Mouse (Mus musculus) liver, embryonic 11.5 days (tissue): Measurements from ENCODE around the gene Zfp69. TPM values are rescaled to one million over a fixed set of nuclear protein-coding genes. Genes with fewer than 3 reads are reported as not detected.

Experiments
- ATAC-seq: fragments of 200-750 bp; cut with Nextera tagmentation; replicated peaks from 2 replicates; pipeline ENCODE4 v1.8.0; 2017; ENCODE audit warnings: moderate number of reproducible peaks, mild to moderate bottlenecking, moderate TSS enrichment, moderate library complexity; ENCODE audit not compliant: low FRiP score
- DNase-seq: peaks from one replicate; pipeline ENCODE4 v3.0.0-alpha.2; 2017; ENCODE audit warnings: low spot score
- H3K27ac ChIP-seq: fragments of 300-500 bp; sonication (generic); 2 replicates; pipeline ENCODE4 v1.5.1; 2014; ENCODE audit warnings: mild to moderate bottlenecking, low read depth, low read length, control low read depth
- H3K27me3 ChIP-seq: fragments of 300-500 bp; sonication (generic); replicated peaks from 2 replicates; pipeline ENCODE4 v1.6.1; 2014; ENCODE audit warnings: low read length, mixed read lengths; ENCODE audit not compliant: control insufficient read depth, insufficient read depth
- H3K36me3 ChIP-seq: fragments of 300-500 bp; sonication (generic); 2 replicates; pipeline ENCODE4 v1.6.1; 2014; ENCODE audit warnings: mild to moderate bottlenecking, low read length, moderate library complexity, mixed read lengths; ENCODE audit not compliant: control insufficient read depth, insufficient read depth
- H3K4me1 ChIP-seq: fragments of 300-500 bp; sonication (generic); replicated peaks from 2 replicates; pipeline ENCODE4 v1.6.1; 2014; ENCODE audit warnings: low read length, mixed read lengths; ENCODE audit not compliant: control insufficient read depth, insufficient read depth
- H3K4me2 ChIP-seq: fragments of 300-500 bp; sonication (generic); 2 replicates; pipeline ENCODE4 v1.6.1; 2014; ENCODE audit warnings: mild to moderate bottlenecking, control low read depth, moderate library complexity
- H3K4me3 ChIP-seq: fragments of 300-500 bp; sonication (generic); 2 replicates; pipeline ENCODE4 v1.5.1; 2014; ENCODE audit warnings: low read depth, low read length, control low read depth
- H3K9ac ChIP-seq: fragments of 300-500 bp; sonication (generic); 2 replicates; pipeline ENCODE4 v1.6.1; 2014; ENCODE audit warnings: low read depth, low read length, control low read depth
- H3K9me3 ChIP-seq: fragments of 300-500 bp; sonication (generic); 2 replicates; pipeline ENCODE4 v1.6.1; 2016; ENCODE audit warnings: low read length, inconsistent platforms, mixed read lengths; ENCODE audit not compliant: control insufficient read depth
- WGBS: fragments of 180-500 bp; shearing (Covaris S2); extraction: QIAGEN DNeasy Blood & Tissue Kit; methylation state at CpG from one replicate; pipeline ENCODE4 v1.1.7; 2014; 5-methylcytosine and 5-hydroxymethylcytosine counted together
- polyA plus RNA-seq: library from polyadenylated mRNA; unstranded; fragments of >200 nt; fragmentation: Nextera tagmentation; extraction: Ambion mirVana; gene quantifications from 2 replicates; pipeline ENCODE4 v1.2.1, GENCODE M21; 2014

Zfp69 gene
- polyA plus RNA-seq, 1 experiment from 2014 or later: 5.6 TPM

DNA sequence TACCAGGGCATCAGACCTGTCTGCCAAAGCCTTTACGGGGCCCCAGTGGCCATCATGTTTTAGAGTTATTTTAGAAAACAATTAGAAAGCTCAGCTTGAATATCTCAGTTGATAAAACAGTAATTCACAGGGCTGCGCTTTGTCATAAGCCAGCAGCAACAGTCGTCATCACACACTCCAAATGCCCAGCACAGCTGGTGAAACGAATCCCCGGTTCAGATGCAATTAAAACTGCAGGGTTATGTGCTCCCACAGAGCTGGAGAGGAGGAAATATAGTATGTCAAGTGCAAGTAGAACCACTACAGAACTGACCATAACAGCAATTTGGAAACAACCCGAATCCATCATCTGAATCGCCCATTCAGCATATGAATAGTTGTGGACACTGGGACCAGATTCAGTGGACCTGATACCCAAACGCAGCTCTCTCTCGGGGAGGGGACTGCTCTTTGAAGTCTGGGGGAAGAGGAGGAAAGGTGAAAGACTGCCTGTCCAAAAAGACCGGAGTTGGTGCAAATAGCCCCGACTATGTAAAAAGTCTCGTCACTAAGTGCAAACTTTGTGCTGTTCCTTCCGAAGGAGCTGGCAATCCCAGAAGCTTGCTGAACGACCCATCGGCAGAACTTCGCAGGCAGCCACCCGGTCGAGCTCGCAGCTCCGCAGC, 604 bp downstream of the Zfp69 start:
- H3K27me3 ChIP-seq: no peaks in the 10 kb centered on the region
- ATAC-seq: 0 out of 2 replicates have a peak, but pooled peaks have one; percentile 7
- peak overlapping the region; percentile 93 for H3K4me2 ChIP-seq
- no peaks in the 10 kb centered on the region for H3K9me3 ChIP-seq
- peak overlapping the region; percentile 86 for H3K4me3 ChIP-seq
- peaks cover 5% of the 10 kb centered on the region for H3K36me3 ChIP-seq
- peak overlapping the region; percentile 90 for H3K9ac ChIP-seq
- H3K27ac ChIP-seq: peak overlapping the region; percentile 90
- DNase-seq: no peak
- peaks cover 21% of the 10 kb centered on the region for H3K4me1 ChIP-seq
- 7% methylated on average over 20 of the region's 20 CpGs for WGBS

DNA sequence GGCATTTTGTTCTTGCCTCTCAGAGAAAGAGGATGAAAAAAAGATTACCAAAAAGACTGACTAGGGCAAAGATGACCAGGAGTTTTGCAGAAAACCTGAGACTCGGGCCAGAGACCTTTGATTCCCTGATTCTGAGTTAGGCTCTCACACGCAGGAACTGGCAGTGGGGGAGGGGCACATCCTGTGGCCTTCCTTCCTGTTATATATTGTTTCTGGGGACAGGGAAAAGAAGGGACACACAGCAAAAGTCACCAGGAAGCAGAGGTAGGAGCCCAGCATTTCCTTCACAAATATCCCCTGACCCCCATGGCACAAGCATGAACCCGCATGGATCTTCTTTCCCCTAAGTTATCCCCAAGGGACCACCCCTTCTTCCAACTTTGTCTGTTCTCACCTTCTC, 2.6 kb downstream of the Zfp69 start:
- peak overlapping the region; percentile 93 for H3K4me2 ChIP-seq
- no peaks in the 10 kb centered on the region for H3K9me3 ChIP-seq
- H3K4me1 ChIP-seq: peaks cover 21% of the 10 kb centered on the region
- H3K27ac ChIP-seq: peak overlapping the region; percentile 25; the same call in 1 of the 2 replicates
- DNase-seq: no peak
- H3K27me3 ChIP-seq: no peaks in the 10 kb centered on the region
- H3K9ac ChIP-seq: peak overlapping the region; percentile 16; the same call in 1 of the 2 replicates
- WGBS: 36% methylated on average over 3 of the region's 3 CpGs
- no peak overlapping the region for H3K4me3 ChIP-seq
- ATAC-seq: no peak
- H3K36me3 ChIP-seq: peaks cover 5% of the 10 kb centered on the region

DNA sequence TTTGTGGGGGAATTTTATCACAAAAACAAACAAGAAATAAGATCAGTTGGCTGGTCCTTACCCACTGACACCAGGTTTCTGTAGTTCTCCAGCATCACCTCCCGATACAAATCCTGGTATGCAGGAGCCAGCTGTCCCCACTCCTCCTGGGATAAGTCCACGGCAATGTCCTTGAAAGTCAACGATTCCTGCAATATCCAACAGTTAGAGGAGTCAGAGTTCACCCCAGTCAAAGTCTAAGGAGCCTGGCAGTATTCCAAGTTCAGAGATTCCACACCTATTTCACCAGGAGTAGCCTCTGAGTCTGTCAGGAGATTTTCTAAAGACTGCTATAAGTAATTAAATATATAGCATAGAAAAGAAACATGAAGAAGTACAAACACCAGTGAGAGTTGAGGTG, 16.5 kb downstream of the Zfp69 start:
- H3K27ac ChIP-seq: no peak overlapping the region
- H3K4me3 ChIP-seq: no peak overlapping the region
- ATAC-seq (no peak), DNase-seq (no peak)
- no peaks in the 10 kb centered on the region for H3K9me3 ChIP-seq
- WGBS: 89% methylated on average over 3 of the region's 3 CpGs
- H3K4me2 ChIP-seq: no peak overlapping the region
- peaks cover 14% of the 10 kb centered on the region for H3K36me3 ChIP-seq
- H3K4me1 ChIP-seq: no peaks in the 10 kb centered on the region
- no peak overlapping the region for H3K9ac ChIP-seq
- no peaks in the 10 kb centered on the region for H3K27me3 ChIP-seq

DNA sequence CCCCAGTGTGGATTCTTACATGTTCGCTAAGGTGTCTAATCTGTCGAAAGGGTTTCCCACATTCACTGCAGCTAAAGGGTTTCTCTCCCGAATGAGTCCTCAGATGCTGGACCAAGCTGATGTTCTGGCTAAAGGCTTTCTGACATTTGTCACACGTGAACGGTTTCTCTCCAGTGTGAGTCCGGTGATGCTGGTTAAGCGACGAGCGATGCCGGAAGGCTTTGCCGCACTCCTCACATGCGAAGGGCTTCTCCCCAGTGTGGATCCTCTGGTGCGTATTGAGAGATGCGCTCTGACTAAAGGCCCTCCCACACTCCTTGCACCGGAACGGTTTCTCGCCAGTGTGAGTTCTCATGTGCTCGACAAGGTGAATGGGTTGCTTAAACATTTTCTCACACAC, 20.8 kb downstream of the Zfp69 start:
- WGBS: 93% methylated on average over 18 of the region's 18 CpGs
- no peak overlapping the region for H3K9ac ChIP-seq
- no peak overlapping the region for H3K4me3 ChIP-seq
- no peaks in the 10 kb centered on the region for H3K9me3 ChIP-seq
- H3K27me3 ChIP-seq: no peaks in the 10 kb centered on the region
- H3K4me2 ChIP-seq: no peak overlapping the region
- H3K36me3 ChIP-seq: peaks cover 14% of the 10 kb centered on the region
- no peaks in the 10 kb centered on the region for H3K4me1 ChIP-seq
- no peak for DNase-seq
- no peak for ATAC-seq
- H3K27ac ChIP-seq: no peak overlapping the region

DNA sequence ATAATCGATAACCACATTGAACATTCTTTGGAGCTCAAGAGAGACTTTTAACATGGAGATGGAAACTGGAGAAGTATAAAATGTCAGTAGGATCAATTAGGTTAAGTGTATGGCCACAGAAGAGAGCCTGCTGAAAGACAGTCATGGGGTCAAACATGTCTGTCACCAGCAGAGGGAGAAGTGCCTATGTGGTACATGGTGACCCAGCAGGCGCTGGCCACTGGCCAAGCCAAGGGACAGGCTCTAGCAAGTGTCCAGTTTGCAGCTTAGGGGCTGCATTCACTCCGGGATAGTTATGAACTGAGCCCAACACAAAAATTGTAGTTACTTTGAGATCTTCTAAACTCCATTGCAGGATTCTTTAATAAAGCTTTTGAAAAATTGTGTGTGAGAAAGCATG, 22.8 kb downstream of the Zfp69 start:
- DNase-seq (no peak), ATAC-seq (no peak)
- H3K36me3 ChIP-seq: peaks cover 14% of the 10 kb centered on the region
- H3K27me3 ChIP-seq: no peaks in the 10 kb centered on the region
- H3K9me3 ChIP-seq: no peaks in the 10 kb centered on the region
- H3K4me1 ChIP-seq: peaks cover 2% of the 10 kb centered on the region
- H3K9ac ChIP-seq: no peak overlapping the region
- no peak overlapping the region for H3K4me3 ChIP-seq
- no peak overlapping the region for H3K27ac ChIP-seq
- WGBS: 82% methylated on average over 3 of the region's 3 CpGs
- H3K4me2 ChIP-seq: no peak overlapping the region

DNA sequence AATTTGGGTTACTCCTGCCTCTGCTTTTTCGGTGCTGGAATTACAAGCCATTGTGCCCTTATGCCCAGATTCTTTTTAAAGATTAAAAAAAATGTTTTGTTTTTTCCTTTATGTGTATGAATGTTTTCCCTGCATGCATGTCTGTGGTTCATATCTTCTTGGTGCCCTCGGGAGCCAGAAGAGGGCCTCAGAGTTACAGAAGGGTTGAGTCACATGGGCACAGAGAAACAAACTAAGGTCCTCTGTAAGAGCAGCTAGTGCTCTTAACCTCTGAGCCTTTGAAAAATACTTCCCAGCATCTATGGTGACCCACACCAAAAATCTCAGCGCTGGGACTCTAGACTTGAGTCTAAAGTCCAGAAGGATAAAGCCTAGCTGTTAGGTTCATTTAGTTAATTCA, 26.1 kb downstream of the Zfp69 start:
- H3K4me2 ChIP-seq: peak overlapping the region; percentile 72
- H3K27ac ChIP-seq: peak overlapping the region; percentile 85
- H3K9me3 ChIP-seq: no peaks in the 10 kb centered on the region
- H3K4me3 ChIP-seq: peak overlapping the region; percentile 70
- H3K9ac ChIP-seq: peak overlapping the region; percentile 73
- H3K36me3 ChIP-seq: peaks cover 16% of the 10 kb centered on the region
- peaks cover 2% of the 10 kb centered on the region for H3K4me1 ChIP-seq
- peak; percentile 78 for ATAC-seq
- no peak for DNase-seq
- WGBS: 18% methylated on average over 3 of the region's 3 CpGs
- no peaks in the 10 kb centered on the region for H3K27me3 ChIP-seq

DNA sequence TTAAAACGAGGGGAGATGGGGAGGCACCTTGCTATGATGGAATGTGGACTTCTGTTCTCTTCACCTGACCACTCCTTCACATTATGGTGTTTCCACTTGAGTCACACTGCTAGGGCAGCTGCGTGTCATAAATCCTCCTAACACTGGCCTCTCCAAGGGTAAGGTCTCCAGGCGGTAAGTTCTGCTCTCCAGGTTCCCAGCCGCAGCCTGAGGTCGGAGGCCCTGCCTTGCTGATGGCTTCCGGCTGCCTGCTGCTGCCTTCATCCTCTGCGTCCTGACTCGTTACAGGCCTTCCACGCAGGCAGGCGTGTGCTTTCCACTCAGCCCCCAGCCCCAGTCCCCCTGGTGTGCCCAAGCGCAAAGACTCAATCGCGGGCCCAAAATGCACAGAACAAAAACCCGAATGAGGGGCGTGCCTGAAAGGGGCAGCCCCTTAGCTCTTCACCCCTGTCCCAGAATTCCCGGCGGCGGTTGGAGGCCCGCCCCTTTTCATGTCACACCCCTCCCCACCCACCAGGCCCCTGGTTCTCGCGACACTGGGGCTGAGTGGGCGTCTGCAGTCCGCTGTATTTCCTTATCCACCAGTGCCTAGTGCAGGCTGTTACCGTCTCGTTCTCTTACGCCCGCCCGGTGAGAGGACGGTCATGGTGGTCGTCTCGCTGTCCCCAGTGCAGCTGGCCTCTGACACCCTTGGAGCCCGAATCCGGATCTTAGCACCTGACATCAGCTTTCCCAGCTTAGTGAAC, 26.8 kb downstream of the Zfp69 start, which contains the start of gene Exo5:
TSS of gene Exo5 (minus strand) at position 464 of the 746 bp plus-strand sequence.
- peak within 1 kb of the TSS; percentile 70 for H3K4me3 ChIP-seq
- ATAC-seq (peak; percentile 99), DNase-seq (peak; percentile 95)
- peaks cover 2% of the 10 kb centered on the region for H3K4me1 ChIP-seq
- no peaks in the 10 kb centered on the region for H3K9me3 ChIP-seq
- no peaks in the 10 kb centered on the region for H3K27me3 ChIP-seq
- WGBS: under 1% methylated on average over 33 of the region's 33 CpGs
- peak within 1 kb of the TSS; percentile 73 for H3K9ac ChIP-seq
- H3K36me3 ChIP-seq: peaks cover 16% of the 10 kb centered on the region
- peak within 1 kb of the TSS; percentile 72 for H3K4me2 ChIP-seq
- peak within 1 kb of the TSS; percentile 85 for H3K27ac ChIP-seq

DNA sequence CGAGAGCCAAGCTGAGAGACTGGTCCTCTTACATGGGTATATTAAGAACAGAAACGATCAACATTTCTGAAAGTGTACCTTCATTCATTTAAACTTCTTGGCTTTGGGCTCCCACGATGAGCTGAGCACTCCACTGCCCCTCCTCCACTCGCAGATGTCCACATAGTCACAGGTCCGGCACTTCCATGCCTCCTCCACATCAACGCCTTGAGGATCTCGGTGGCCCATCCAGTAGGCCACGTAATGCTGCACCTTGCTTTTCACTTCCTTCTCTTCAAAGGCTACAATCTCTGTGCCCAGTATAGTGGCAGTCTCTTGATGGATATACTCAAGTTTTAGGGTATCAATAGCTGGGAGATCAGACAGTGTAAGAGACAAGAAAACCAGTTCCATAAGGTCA, 30.0 kb downstream of the Zfp69 start:
- Histone ChIP-seq H3K4me3 (no peak overlapping the region), H3K4me2 (no peak overlapping the region), H3K36me3 (peaks cover 16% of the 10 kb centered on the region), H3K9ac (no peak overlapping the region), H3K4me1 (peaks cover 2% of the 10 kb centered on the region), H3K9me3 (no peaks in the 10 kb centered on the region), H3K27ac (no peak overlapping the region), H3K27me3 (no peaks in the 10 kb centered on the region)
- no peak for DNase-seq
- no peak for ATAC-seq
- 93% methylated on average over 8 of the region's 8 CpGs for WGBS
